Mouse (Mus musculus) WW6 (cell line): ENCODE measurements around the gene Arid1b.

ENCODE experiments used
- DNase-seq: peaks from one replicate; pipeline ENCODE4 v3.0.0-alpha.2; 2013; ENCODE audit warnings: low read depth, low spot score

Gene Arid1b

DNA sequence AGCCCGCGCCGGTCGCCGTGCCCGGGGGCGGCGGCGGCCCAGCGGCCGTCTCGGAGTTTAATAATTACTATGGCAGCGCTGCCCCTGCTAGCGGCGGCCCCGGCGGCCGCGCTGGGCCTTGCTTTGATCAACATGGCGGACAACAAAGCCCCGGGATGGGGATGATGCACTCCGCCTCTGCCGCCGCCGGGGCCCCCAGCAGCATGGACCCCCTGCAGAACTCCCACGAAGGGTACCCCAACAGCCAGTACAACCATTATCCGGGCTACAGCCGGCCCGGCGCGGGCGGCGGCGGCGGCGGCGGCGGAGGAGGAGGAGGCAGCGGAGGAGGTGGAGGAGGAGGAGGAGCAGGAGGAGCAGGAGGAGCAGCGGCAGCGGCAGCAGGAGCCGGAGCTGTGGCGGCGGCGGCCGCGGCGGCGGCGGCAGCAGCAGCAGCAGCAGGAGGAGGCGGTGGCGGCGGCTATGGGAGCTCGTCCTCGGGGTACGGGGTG, 1.5 kb downstream of the Arid1b start:
- no peak for DNase-seq

DNA sequence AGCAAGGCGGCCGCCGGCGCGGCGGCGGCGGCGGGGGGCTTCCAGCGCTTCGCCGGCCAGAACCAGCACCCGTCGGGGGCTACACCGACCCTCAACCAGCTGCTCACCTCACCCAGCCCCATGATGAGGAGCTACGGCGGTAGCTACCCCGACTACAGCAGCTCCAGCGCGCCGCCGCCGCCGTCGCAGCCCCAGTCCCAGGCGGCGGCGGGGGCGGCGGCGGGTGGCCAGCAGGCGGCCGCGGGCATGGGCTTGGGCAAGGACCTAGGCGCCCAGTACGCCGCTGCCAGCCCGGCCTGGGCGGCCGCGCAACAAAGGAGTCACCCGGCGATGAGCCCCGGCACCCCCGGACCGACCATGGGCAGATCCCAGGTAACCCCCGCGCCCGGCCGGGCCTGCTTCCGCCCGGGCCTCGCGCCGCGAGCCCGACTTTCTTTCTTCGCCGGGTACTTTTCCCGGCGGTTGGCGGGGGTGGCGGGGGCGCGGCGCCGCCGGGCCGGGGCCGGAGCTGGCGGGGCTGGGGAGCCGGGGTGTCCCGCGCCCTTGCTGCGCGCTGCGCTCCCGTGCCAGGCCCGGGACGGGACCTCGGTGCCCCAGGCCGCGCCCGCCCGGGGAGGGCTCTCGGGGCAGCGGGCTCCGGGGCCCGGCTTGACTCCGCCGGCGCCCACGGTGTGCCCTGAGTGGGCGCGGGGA, 2.1 kb downstream of the Arid1b start:
- DNase-seq: no peak

DNA sequence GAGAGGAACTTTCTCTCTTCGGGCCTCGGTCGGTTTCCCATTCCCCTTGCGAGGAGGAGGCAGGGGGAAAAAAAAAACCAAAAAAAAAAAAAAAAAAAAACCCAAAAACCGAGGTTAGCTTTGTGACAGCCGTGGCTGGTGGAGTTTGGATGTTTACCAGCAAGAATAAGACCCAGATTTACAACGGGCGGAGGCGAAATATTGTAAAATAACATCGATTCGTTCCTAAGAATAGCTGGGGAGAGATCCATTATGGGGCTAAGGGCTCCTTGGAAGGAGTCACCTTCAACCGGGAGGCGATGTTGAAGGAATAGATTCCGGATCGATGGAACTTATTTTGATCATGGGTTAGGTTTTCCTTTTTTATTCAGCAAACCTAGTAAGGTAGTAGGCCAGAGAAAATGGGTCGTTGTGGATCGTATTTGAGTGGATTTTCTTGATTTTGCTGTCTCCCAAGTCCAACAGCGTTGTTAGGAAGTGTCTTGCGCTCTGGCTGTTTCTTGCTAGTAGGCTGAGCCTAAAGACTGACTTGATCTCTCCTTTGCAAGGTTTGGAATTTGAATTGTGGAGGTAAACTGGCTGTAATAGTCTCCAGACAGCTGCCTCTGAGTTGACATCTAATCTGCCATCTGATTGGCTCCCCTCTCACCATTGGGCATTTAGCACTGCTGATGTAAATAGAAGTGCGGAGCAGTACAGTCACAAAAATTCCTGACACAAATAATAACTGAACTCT, 2.9 kb downstream of the Arid1b start:
- no peak for DNase-seq

DNA sequence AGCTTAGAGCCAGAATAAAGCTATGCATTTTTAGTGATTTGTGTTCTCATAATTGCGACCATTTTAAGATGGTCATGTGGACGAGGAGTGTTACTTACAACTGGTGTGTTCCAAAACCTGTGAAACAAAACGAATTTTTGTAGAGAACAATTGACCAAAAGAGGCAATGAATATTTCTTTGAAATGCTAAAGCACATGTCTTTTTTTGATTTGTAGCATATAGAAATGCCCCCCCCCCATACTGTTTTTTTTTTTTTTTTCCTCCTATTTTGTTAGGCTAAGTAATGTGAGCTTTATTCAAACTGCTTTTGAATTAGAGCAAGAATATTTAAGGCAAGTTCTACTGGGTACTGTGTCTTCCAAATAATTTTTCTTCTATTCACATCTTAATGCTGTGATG, 3.8 kb downstream of the Arid1b start:
- DNase-seq: no peak

DNA sequence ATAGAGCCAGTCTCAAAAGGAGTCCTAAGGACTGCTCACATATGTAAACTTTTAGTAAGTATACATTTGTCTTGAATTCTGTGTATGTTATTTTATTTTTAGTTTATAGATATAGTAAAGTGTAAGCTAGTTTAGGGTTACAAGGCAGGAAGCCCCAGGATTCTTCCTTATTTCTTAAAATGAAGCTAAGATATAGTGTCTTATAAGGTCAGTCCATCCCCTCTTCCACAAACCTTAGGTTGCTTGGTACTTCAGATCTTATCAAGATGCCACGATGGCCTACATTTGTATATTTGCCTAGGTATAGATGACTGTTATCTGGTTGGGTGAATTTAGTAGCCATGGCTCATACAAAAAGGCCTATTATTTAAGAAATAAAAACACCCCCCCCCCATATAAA, 5.1 kb downstream of the Arid1b start:
- DNase-seq: no peak

DNA sequence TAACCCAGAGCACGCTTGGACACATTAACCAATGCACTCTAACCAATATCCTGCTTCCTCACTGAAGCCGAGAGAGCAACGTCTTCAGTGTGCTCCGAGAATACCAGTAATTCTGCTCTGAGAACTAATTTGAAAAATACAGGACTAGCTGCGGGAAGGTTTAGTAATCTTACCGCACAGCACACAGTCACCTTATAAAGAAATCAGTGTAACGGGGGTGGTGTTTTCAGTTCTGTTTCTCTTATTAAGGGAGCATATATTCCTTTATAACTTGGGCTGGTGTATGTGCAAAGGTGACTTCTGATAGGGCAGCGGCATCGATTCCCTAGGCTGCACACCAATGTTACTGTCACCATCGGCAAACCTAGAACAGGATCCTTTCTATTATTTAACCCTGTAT, 5.9 kb downstream of the Arid1b start:
- DNase-seq: no peak

DNA sequence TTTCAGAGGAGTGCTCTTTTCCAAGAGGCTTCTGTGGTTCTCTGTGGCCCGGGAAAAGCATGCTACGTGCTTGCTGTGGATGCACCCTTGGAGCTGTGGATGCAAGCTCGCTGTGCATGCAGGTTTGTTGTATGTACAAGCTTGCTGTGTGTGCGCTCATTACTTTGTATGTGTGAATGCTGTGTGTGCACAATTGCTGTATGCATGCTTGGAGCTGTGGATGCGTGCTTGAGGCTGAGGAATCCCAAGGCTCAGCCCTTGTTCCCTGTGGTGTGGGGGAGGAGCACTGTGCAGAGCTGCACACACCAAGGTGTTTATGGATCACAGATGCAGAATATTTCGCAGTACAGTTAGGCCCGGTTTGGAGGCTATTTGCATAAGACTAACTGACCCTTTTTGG, 6.7 kb downstream of the Arid1b start:
- DNase-seq: no peak

DNA sequence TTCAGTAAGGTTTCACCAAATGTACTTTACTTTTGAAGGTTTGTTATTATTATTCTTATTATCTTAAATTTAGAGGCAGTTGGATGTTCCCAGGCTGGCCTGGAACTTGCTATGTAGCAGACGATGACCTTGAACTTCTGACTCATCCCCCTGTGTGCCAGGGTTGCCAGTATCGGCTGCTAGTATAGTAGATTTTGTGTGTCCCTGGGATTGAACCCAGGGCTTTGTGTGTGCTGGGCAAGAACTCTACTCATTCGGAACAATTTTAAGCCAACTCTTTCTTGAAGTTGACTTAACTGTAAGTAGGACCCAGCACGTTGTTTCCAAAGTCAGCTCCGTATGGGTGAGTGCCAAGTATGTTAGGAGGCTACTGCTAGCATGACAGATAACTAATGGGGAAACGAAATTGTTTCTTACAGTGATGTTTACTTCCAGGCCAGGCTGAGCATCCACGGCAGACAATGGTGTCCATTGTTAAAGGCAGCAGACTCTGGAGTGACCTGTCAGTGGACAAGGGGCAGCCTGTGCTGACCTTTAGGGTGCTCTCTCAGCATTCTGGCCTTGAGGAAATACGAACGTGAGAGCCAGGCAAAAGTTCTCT, 7.5 kb downstream of the Arid1b start:
- no peak for DNase-seq

DNA sequence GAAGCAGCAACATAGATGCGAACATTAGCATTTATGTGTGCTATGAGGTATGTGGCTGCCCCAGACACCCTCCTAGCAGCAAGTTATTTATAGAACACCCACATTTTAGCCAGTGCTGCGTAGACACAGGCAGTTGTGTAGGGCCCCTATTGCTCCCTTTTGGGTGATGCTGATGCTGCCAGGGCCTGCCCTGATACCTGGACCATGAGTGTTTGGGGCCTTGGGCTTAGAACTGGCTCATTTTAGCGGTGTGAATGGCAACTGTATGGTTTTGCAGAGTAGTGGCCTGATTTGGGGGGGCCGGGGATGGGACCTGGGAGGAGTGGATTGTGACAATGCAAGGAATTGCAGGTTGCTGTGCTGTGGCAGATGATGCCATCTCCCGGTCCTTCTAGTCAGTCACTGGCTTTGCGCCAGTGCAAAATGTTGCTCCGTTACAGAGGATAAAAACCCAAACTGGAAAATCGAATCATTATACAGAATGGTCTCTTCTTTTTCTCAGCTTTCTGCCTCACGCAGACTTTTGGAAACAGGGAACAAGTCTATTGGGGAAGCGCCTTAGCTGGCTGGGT, 8.9 kb downstream of the Arid1b start:
- DNase-seq: no peak

DNA sequence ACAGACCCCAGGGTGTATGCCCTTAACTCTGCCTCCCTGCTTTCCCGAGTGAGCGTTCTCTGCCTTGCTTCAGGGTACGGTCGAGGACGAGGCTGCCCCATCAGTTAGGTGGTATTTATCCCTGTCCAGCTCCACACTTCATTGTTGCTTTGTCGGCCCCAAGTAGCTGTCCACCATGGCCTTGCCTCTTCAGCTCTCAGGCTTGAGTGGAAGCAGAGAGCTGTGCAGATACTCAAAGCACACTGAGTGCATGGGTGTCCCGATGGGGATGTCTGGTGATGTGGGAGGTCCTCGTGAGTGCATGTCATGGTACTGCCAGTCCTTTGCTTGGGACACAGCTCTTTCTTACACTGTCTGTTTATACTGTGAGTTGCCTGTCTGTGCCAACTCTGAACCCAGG, 10.1 kb downstream of the Arid1b start:
- no peak for DNase-seq

DNA sequence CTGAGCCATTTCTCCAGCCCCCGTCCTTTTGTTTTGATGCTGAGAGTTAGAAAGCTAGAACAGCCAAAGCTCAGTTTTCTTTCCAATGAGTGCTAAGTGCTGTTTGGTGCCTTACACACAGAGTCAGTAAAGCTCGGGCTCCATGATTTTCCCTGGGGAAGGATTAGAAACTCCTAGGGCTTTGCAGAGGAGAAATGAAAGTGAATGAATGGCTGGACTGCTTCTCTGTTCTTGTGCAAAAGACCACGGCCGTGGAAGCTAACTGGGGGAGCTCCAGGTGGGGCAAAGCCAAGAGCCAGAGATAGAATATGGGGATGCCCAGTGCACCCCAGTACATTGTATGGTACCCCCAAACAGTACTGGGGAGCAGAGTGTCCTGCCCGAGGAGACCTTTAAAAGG, 10.6 kb downstream of the Arid1b start:
- DNase-seq: no peak

DNA sequence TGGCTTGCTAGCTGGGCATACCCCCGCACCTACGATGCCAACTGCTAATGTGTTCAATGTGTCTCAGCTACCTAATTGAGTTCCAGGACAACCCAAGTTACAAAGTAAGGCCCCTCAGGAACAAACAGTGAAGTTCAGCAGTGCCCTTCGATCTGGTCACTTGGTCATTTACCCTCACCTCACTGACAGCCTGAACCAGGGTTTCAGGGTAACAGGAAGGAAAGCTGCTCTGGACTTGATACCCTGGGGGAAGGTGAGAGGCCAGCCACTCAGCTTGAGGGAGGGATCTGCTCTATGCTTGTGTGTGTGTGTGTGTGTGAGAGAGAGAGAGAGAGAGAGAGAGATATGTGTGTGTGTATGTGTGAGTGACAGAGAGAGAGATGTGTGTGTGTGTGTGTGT, 11.2 kb downstream of the Arid1b start:
- no peak for DNase-seq

DNA sequence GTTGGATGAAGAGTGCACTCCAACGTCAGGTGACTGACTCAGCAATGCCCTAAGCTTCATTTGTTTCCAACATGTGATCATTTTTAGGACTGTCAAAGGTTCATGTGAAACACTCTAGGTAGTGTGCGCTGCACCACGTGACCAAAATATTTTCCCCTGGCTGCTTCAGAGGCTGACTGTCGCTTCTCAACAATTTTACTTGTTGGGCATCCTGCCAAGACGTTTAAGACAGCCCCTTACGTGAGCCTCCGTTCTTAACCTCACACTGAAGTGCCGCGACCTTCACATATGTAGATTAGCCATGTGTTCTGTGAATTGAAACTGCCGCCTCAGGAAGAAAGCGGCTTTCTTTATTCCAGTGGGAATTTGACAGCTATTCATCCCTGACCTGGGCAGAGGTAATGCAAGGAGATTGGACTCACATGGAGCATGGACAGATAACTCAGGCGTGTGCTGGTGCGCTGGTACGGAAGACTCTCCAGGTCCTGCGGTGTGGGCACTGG, 13.1 kb downstream of the Arid1b start:
- no peak for DNase-seq

DNA sequence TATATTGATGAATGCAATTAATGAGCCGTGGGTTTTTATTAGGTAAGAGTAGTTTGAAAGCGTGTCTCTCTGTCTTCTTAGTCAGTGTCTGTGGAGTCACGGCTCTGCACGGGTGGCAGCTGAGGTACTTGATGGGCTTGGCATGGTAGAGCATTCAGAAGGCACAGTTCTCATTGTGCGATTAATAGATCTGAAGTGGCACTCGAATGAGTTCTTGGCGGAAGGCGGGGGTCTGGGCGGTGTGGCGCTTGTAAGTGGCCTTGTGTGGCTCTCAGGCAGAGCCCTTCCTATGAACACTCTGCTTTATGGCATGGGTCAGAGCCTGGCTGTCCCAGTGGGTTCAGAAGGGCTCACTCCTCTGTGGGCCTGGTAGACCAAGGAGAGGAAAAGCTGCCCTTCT, 14.1 kb downstream of the Arid1b start:
- no peak for DNase-seq

DNA sequence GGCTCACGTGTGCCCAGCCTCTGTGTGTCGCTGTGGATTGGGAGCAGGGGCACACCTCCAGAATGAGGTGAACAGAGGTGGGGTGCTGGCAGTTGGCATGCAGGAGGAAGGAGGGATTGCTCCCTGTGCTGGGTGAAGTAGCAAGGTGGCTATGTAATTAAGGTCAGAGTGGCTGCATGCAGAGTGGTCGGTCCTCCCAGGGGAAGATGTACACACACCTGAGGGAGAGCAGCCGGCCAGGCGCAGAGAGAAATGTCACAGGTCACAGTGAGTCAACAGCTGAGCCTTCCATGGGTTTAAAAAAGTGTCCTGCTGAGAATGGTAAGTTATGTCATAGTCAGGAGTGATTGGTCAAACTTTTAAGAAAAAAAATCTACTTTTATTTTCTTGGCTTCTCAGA, 14.6 kb downstream of the Arid1b start:
- DNase-seq: no peak

DNA sequence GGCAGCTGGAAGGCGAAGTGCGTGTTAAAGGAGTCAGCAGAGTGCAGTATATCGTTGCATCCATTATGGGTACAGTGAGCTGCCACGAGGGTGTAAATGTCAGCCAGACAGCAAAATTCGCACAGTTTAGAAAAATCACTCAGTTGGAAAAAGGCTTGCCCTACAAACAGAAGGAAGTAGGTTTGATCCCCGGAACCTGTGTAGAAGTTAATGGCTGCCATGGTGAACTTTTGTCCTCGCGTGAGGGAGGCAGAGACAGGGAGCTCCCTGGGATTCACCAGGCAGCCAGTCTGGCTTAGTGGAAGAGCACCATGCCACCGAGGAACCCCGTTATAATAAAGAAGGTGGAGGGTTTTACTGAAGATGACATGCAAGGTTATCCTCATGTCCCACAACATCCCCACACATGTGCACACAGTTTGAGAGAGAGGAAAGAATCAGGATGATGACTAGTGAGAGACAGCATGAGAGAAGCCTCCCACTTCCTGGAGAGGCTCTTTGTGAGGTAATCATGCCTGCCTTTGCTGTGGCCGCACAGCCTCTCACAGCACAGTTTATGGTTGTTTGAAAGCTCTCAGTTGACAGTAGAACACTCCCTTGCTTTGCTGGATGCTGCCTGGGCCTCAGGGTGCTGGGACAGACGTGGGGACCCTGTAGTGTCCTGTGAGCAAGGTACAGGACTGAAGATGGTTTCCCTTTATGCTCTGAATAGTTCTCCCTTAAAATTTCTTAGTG, 15.6 kb downstream of the Arid1b start:
- no peak for DNase-seq

DNA sequence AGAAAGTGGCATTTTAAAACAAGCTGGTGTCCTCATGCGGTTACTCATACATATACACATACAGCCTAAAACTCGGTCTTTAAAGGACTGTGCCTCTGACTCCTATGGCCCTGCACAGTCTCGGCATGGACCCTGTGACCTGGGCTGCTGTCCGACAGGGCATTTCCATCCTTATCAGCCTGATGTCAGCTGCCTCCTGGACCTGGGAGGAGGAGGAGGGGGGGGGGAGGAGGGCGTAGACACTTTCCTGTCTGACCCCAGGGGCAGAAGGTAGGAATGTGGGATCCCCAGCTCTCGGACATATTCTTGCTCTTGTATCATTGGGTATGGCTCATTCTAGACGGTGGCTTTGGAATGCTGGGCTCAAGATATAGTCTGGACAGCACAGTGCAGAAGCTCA, 16.6 kb downstream of the Arid1b start:
- DNase-seq: no peak

DNA sequence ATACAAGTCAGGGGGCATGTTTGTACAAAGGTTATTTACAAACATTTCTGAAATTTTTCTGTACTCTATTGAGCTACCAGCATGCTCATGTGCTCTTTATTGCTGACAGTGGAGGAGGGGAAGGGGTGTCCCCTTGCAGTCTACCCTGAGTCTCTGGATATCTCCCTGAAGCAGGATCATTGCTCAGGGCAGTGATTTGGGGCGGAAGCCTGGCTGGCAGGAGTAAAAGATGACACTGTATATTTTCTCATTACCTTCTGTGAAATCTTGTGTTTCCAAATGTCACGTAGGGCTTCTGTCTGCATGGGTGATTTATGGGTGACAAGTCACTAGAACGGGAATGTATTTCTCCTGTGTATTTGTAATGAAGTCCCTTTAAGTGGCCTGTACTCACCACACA, 18.0 kb downstream of the Arid1b start:
- DNase-seq: no peak

DNA sequence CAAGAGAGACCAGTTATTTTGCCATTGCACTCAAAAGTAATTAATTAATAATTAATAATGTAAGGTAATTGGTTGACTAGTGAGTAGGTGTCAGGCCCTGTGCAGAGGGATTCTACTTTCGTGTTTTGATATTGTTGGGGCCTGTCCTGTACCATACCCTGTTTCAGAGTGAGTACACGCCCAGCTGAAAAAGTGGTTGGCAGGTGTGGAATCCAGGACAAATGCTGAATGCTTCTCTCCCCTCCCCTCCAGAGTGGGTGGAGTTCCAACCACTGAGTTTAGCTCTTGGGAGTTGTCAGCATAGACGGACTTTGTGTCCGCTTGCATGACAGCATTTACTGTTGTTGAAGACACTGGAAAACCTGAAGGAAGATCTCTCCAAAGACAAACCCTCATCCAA, 18.4 kb downstream of the Arid1b start:
- no peak for DNase-seq

DNA sequence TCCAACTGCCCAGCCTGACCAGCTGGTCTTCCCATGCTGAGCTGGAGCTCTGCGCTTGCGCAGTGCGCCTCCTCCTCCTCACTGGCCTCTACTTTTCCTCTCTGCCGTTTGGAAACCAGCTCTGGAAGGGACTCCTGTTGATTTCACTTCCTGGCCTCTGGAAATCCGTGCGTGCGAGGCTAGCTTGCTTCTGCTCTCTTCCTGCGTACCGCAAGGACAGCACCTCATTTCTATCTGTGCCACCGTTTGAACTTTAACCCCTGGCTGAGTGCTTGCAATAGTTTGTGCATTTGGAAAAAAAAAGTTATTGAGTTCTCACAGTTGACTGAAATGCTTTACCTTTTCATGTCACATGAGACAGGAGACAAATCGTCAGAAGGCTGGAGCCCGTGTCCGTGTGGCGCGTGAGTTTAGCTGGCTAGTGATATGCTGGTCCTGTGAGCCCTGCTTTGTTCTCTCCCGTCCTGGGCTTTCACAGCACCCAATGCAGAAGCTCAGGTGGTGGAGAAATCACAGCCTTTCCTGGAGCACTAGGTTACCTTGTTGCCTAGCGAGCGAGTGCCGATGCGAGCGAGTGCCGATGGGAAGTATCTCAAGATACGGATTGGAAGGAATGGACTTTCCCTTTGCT, 20.3 kb downstream of the Arid1b start:
- DNase-seq: no peak

DNA sequence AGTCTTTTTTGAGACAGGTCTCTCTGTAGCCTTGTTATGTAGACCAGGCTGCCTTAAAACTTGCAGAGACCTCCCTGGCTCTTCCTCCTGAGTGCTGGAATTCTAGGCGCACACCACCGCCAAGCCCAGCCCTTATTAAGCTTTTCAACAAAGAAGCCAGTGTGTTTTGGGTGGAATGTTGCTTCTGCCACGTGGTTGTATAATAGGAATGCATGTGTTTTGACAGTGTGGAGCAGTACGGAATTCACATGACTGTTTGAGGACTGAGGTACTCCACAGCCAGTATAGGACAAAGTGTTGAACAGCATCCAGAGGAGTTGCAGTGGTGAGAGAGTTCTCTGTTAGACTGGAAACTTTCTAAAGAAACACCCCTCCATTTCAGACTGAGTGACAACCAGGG, 22.3 kb downstream of the Arid1b start:
- DNase-seq: no peak
